Mouse (Mus musculus): ENCODE results near the gene Bbs2. TPM values are rescaled to one million over a fixed set of nuclear protein-coding genes. Genes with fewer than 3 reads are reported as not detected.

The Bbs2 gene
- polyA plus RNA-seq, 1 experiment from 2014 or later, result 2.9 TPM

GRCm38 (mm10) chr8:94122711-94123468 lies 24.2 kb upstream of the Bbs2 start:
- Histone ChIP-seq H3K4me3 (replicated peaks) (no peak overlapping the region), H3K9me3 (replicated peaks) (no peaks in the 10 kb centered on the region), H3K9ac (no peak overlapping the region), H3K4me1 (replicated peaks) (peaks cover 24% of the 10 kb centered on the region), H3K4me2 (no peak overlapping the region), H3K36me3 (no peaks in the 10 kb centered on the region), H3K27me3 (peaks cover 10% of the 10 kb centered on the region), H3K27ac (no peak overlapping the region)
- DNase-seq, result no peak
- ATAC-seq (ENCODE audit: low read depth), result no peak
- 35% methylated on average over 8 of the region's 8 CpGs for WGBS (ENCODE audit: insufficient replicate concordance)

- ATAC-seq (ENCODE audit: low read depth) (no peak), DNase-seq (no peak)
- 74% methylated on average over 9 of the region's 9 CpGs for WGBS (ENCODE audit: insufficient replicate concordance)
- Histone ChIP-seq H3K4me2 (no peak overlapping the region), H3K9me3 (replicated peaks) (no peaks in the 10 kb centered on the region), H3K36me3 (no peaks in the 10 kb centered on the region), H3K4me1 (replicated peaks) (peaks cover 24% of the 10 kb centered on the region), H3K4me3 (replicated peaks) (no peak overlapping the region), H3K9ac (no peak overlapping the region), H3K27me3 (peaks cover 6% of the 10 kb centered on the region; the same call in 1 of the 2 replicates), H3K27ac (no peak overlapping the region)
Measured at GRCm38 (mm10) chr8:94121625-94122024, 22.9 kb upstream of the Bbs2 start.

GRCm38 (mm10) chr8:94118776-94119430 lies 20.2 kb upstream of the Bbs2 start:
- Histone ChIP-seq H3K9ac (peak overlapping the region; percentile 18), H3K4me3 (replicated peaks) (no peak overlapping the region), H3K4me2 (peak overlapping the region; percentile 11; the same call in 1 of the 2 replicates), H3K9me3 (replicated peaks) (no peaks in the 10 kb centered on the region), H3K4me1 (replicated peaks) (peaks cover 24% of the 10 kb centered on the region), H3K36me3 (no peaks in the 10 kb centered on the region), H3K27ac (peak overlapping the region; percentile 58; the same call in 1 of the 2 replicates), H3K27me3 (peaks cover 7% of the 10 kb centered on the region; the same call in 1 of the 2 replicates)
- DNase-seq (peak; percentile 60), ATAC-seq (ENCODE audit: low read depth) (peak; percentile 99)
- WGBS (ENCODE audit: insufficient replicate concordance), result 19% methylated on average over 6 of the region's 6 CpGs

- Histone ChIP-seq H3K36me3 (no peaks in the 10 kb centered on the region), H3K9ac (no peak overlapping the region), H3K4me1 (replicated peaks) (peaks cover 55% of the 10 kb centered on the region), H3K4me3 (replicated peaks) (no peak overlapping the region), H3K27me3 (0 out of 2 replicates have a peak, but pooled peaks cover 7% of the 10 kb centered on the region), H3K4me2 (no peak overlapping the region), H3K27ac (peak overlapping the region; percentile 71; the same call in 1 of the 2 replicates), H3K9me3 (replicated peaks) (no peaks in the 10 kb centered on the region)
- no peak for ATAC-seq (ENCODE audit: low read depth)
- no peak for DNase-seq
- WGBS (ENCODE audit: insufficient replicate concordance), result 74% methylated on average over 2 of the region's 2 CpGs
Measured at GRCm38 (mm10) chr8:94113972-94114371, 15.2 kb upstream of the Bbs2 start.

GRCm38 (mm10) chr8:94113435-94113834 lies 14.7 kb upstream of the Bbs2 start:
- H3K4me2 ChIP-seq, result peak overlapping the region; percentile 44
- H3K36me3 ChIP-seq, result no peaks in the 10 kb centered on the region
- peak overlapping the region; percentile 33; the same call in 1 of the 2 replicates for H3K9ac ChIP-seq
- H3K27ac ChIP-seq, result peak overlapping the region; percentile 71
- no peak for DNase-seq
- H3K9me3 ChIP-seq (replicated peaks), result no peaks in the 10 kb centered on the region
- H3K27me3 ChIP-seq, result 0 out of 2 replicates have a peak, but pooled peaks cover 7% of the 10 kb centered on the region
- no peak overlapping the region for H3K4me3 ChIP-seq (replicated peaks)
- no peak for ATAC-seq (ENCODE audit: low read depth)
- H3K4me1 ChIP-seq (replicated peaks), result peaks cover 55% of the 10 kb centered on the region
- 29% methylated on average over 1 of the region's 1 CpGs for WGBS (ENCODE audit: insufficient replicate concordance)

GRCm38 (mm10) chr8:94110526-94111177 lies 11.9 kb upstream of the Bbs2 start:
- H3K4me1 ChIP-seq (replicated peaks), result peaks cover 70% of the 10 kb centered on the region
- 55% methylated on average over 6 of the region's 6 CpGs for WGBS (ENCODE audit: insufficient replicate concordance)
- no peak overlapping the region for H3K4me3 ChIP-seq (replicated peaks)
- no peak overlapping the region for H3K9ac ChIP-seq
- H3K36me3 ChIP-seq, result no peaks in the 10 kb centered on the region
- peak; percentile 27; the same call in 1 of the 2 replicates for ATAC-seq (ENCODE audit: low read depth)
- H3K9me3 ChIP-seq (replicated peaks), result no peaks in the 10 kb centered on the region
- DNase-seq, result no peak
- peak overlapping the region; percentile 48 for H3K4me2 ChIP-seq
- H3K27me3 ChIP-seq, result no peaks in the 10 kb centered on the region
- H3K27ac ChIP-seq, result peak overlapping the region; percentile 94

GRCm38 (mm10) chr8:94109835-94110234 lies 11.1 kb upstream of the Bbs2 start:
- Histone ChIP-seq H3K27me3 (no peaks in the 10 kb centered on the region), H3K4me2 (peak overlapping the region; percentile 46), H3K9ac (peak overlapping the region; percentile 56; the same call in 1 of the 2 replicates), H3K27ac (peak overlapping the region; percentile 94), H3K36me3 (no peaks in the 10 kb centered on the region), H3K4me3 (replicated peaks) (no peak overlapping the region), H3K9me3 (replicated peaks) (no peaks in the 10 kb centered on the region), H3K4me1 (replicated peaks) (peaks cover 70% of the 10 kb centered on the region)
- 68% methylated on average over 5 of the region's 5 CpGs for WGBS (ENCODE audit: insufficient replicate concordance)
- DNase-seq, result no peak
- peak; percentile 19; the same call in 1 of the 2 replicates for ATAC-seq (ENCODE audit: low read depth)

GRCm38 (mm10) chr8:94109396-94109795 lies 10.7 kb upstream of the Bbs2 start:
- H3K4me3 ChIP-seq (replicated peaks), result no peak overlapping the region
- H3K27ac ChIP-seq, result peak overlapping the region; percentile 94
- peaks cover 70% of the 10 kb centered on the region for H3K4me1 ChIP-seq (replicated peaks)
- 36% methylated on average over 6 of the region's 6 CpGs for WGBS (ENCODE audit: insufficient replicate concordance)
- H3K27me3 ChIP-seq, result no peaks in the 10 kb centered on the region
- DNase-seq, result peak; percentile 74
- ATAC-seq (ENCODE audit: low read depth), result peak; percentile 98
- peak overlapping the region; percentile 56; the same call in 1 of the 2 replicates for H3K9ac ChIP-seq
- peak overlapping the region; percentile 46 for H3K4me2 ChIP-seq
- no peaks in the 10 kb centered on the region for H3K9me3 ChIP-seq (replicated peaks)
- no peaks in the 10 kb centered on the region for H3K36me3 ChIP-seq

- Histone ChIP-seq H3K4me2 (no peak overlapping the region), H3K27me3 (peaks cover 10% of the 10 kb centered on the region), H3K9ac (no peak overlapping the region), H3K9me3 (replicated peaks) (no peaks in the 10 kb centered on the region), H3K27ac (peak overlapping the region; percentile 62), H3K4me1 (replicated peaks) (peaks cover 61% of the 10 kb centered on the region), H3K36me3 (no peaks in the 10 kb centered on the region), H3K4me3 (replicated peaks) (no peak overlapping the region)
- DNase-seq (no peak), ATAC-seq (ENCODE audit: low read depth) (no peak)
- 65% methylated on average over 3 of the region's 3 CpGs for WGBS (ENCODE audit: insufficient replicate concordance)
Measured at GRCm38 (mm10) chr8:94107871-94108270, 9.1 kb upstream of the Bbs2 start.

GRCm38 (mm10) chr8:94104146-94104545 lies 5.4 kb upstream of the Bbs2 start:
- DNase-seq (no peak), ATAC-seq (ENCODE audit: low read depth) (no peak)
- no peaks in the 10 kb centered on the region for H3K36me3 ChIP-seq
- H3K4me1 ChIP-seq (replicated peaks), result peaks cover 26% of the 10 kb centered on the region
- H3K9me3 ChIP-seq (replicated peaks), result no peaks in the 10 kb centered on the region
- WGBS (ENCODE audit: insufficient replicate concordance), result 52% methylated on average over 5 of the region's 5 CpGs
- H3K27ac ChIP-seq, result no peak overlapping the region
- H3K4me3 ChIP-seq (replicated peaks), result no peak overlapping the region
- H3K9ac ChIP-seq, result no peak overlapping the region
- no peak overlapping the region for H3K4me2 ChIP-seq
- peaks cover 40% of the 10 kb centered on the region for H3K27me3 ChIP-seq

GRCm38 (mm10) chr8:94098996-94099395 lies 268 bp upstream of the Bbs2 start:
- H3K9me3 ChIP-seq (replicated peaks), result no peaks in the 10 kb centered on the region
- peaks cover 40% of the 10 kb centered on the region for H3K27me3 ChIP-seq
- no peak for ATAC-seq (ENCODE audit: low read depth)
- H3K4me3 ChIP-seq (replicated peaks), result peak overlapping the region; percentile 70
- 50% methylated on average over 4 of the region's 4 CpGs for WGBS (ENCODE audit: insufficient replicate concordance)
- H3K36me3 ChIP-seq, result no peaks in the 10 kb centered on the region
- peak overlapping the region; percentile 74 for H3K4me2 ChIP-seq
- peak overlapping the region; percentile 95 for H3K27ac ChIP-seq
- peaks cover 13% of the 10 kb centered on the region for H3K4me1 ChIP-seq (replicated peaks)
- no peak for DNase-seq
- H3K9ac ChIP-seq, result peak overlapping the region; percentile 76
